Mouse (Mus musculus): Measurements from ENCODE around the gene Vav3. TPM values are rescaled to one million over a fixed set of nuclear protein-coding genes. Genes with fewer than 3 reads are reported as not detected.

Gene Vav3
- polyA plus RNA-seq, 1 experiment from 2014 or later: 18.9 TPM

- no peak overlapping the region for H3K4me3 ChIP-seq (ENCODE audit: low read length)
- H3K36me3 ChIP-seq (ENCODE audit: control insufficient read depth, insufficient read depth, low read length): no peaks in the 10 kb centered on the region
- ATAC-seq: no peak
- no peaks in the 10 kb centered on the region for H3K27me3 ChIP-seq (replicated peaks; ENCODE audit: control insufficient read depth, insufficient read depth, low read length)
- H3K27ac ChIP-seq (ENCODE audit: low read length): no peak overlapping the region
- no peak overlapping the region for H3K9ac ChIP-seq (ENCODE audit: low read depth, low read length)
- H3K4me2 ChIP-seq (ENCODE audit: low read depth, low read length): no peak overlapping the region
- WGBS: 85% methylated on average over 1 of the region's 1 CpGs
- H3K4me1 ChIP-seq (ENCODE audit: control insufficient read depth, insufficient read depth, low read length): peaks cover 8% of the 10 kb centered on the region; the same call in 1 of the 2 replicates
- no peaks in the 10 kb centered on the region for H3K9me3 ChIP-seq (ENCODE audit: control insufficient read depth, low read length)
Measured at GRCm38 (mm10) chr3:109571483-109571882, 231.0 kb downstream of the Vav3 start.

GRCm38 (mm10) chr3:109572871-109573270, 232.4 kb downstream of the Vav3 start:
- Histone ChIP-seq H3K4me3 (ENCODE audit: low read length) (no peak overlapping the region), H3K9me3 (ENCODE audit: control insufficient read depth, low read length) (no peaks in the 10 kb centered on the region), H3K27me3 (replicated peaks; ENCODE audit: control insufficient read depth, insufficient read depth, low read length) (no peaks in the 10 kb centered on the region), H3K27ac (ENCODE audit: low read length) (peak overlapping the region; percentile 81), H3K9ac (ENCODE audit: low read depth, low read length) (peak overlapping the region; percentile 40; the same call in 1 of the 2 replicates), H3K4me1 (ENCODE audit: control insufficient read depth, insufficient read depth, low read length) (peaks cover 8% of the 10 kb centered on the region; the same call in 1 of the 2 replicates), H3K4me2 (ENCODE audit: low read depth, low read length) (no peak overlapping the region), H3K36me3 (ENCODE audit: control insufficient read depth, insufficient read depth, low read length) (no peaks in the 10 kb centered on the region)
- ATAC-seq: peak; percentile 89
- 22% methylated on average over 3 of the region's 3 CpGs for WGBS

- peaks cover 6% of the 10 kb centered on the region for H3K4me1 ChIP-seq (ENCODE audit: control insufficient read depth, insufficient read depth, low read length)
- H3K36me3 ChIP-seq (ENCODE audit: control insufficient read depth, insufficient read depth, low read length): no peaks in the 10 kb centered on the region
- no peaks in the 10 kb centered on the region for H3K9me3 ChIP-seq (ENCODE audit: control insufficient read depth, low read length)
- peak; percentile 42 for ATAC-seq
- 46% methylated on average over 10 of the region's 10 CpGs for WGBS
- peak overlapping the region; percentile 37 for H3K4me3 ChIP-seq (ENCODE audit: low read length)
- H3K4me2 ChIP-seq (ENCODE audit: low read depth, low read length): peak overlapping the region; percentile 37; the same call in 1 of the 2 replicates
- no peaks in the 10 kb centered on the region for H3K27me3 ChIP-seq (replicated peaks; ENCODE audit: control insufficient read depth, insufficient read depth, low read length)
- peak overlapping the region; percentile 39; the same call in 1 of the 2 replicates for H3K9ac ChIP-seq (ENCODE audit: low read depth, low read length)
- H3K27ac ChIP-seq (ENCODE audit: low read length): peak overlapping the region; percentile 55
Measured at GRCm38 (mm10) chr3:109573549-109574146, 233.2 kb downstream of the Vav3 start.

- peak overlapping the region; percentile 39; the same call in 1 of the 2 replicates for H3K9ac ChIP-seq (ENCODE audit: low read depth, low read length)
- peak overlapping the region; percentile 37 for H3K4me2 ChIP-seq (ENCODE audit: low read depth, low read length)
- WGBS: 52% methylated on average over 6 of the region's 6 CpGs
- no peaks in the 10 kb centered on the region for H3K9me3 ChIP-seq (ENCODE audit: control insufficient read depth, low read length)
- no peak for ATAC-seq
- peak overlapping the region; percentile 37 for H3K4me3 ChIP-seq (ENCODE audit: low read length)
- peak overlapping the region; percentile 55 for H3K27ac ChIP-seq (ENCODE audit: low read length)
- peaks cover 9% of the 10 kb centered on the region; the same call in 1 of the 2 replicates for H3K4me1 ChIP-seq (ENCODE audit: control insufficient read depth, insufficient read depth, low read length)
- H3K36me3 ChIP-seq (ENCODE audit: control insufficient read depth, insufficient read depth, low read length): no peaks in the 10 kb centered on the region
- no peaks in the 10 kb centered on the region for H3K27me3 ChIP-seq (replicated peaks; ENCODE audit: control insufficient read depth, insufficient read depth, low read length)
Measured at GRCm38 (mm10) chr3:109574161-109574560, 233.7 kb downstream of the Vav3 start.

- Histone ChIP-seq H3K36me3 (ENCODE audit: control insufficient read depth, insufficient read depth, low read length) (no peaks in the 10 kb centered on the region), H3K4me1 (ENCODE audit: control insufficient read depth, insufficient read depth, low read length) (peaks cover 6% of the 10 kb centered on the region; the same call in 1 of the 2 replicates), H3K27me3 (replicated peaks; ENCODE audit: control insufficient read depth, insufficient read depth, low read length) (no peaks in the 10 kb centered on the region), H3K9ac (ENCODE audit: low read depth, low read length) (no peak overlapping the region), H3K27ac (ENCODE audit: low read length) (peak overlapping the region; percentile 31), H3K4me2 (ENCODE audit: low read depth, low read length) (0 out of 2 replicates have a peak overlapping the region, but pooled peaks have one; percentile 23), H3K9me3 (ENCODE audit: control insufficient read depth, low read length) (no peaks in the 10 kb centered on the region), H3K4me3 (ENCODE audit: low read length) (no peak overlapping the region)
- WGBS: 55% methylated on average over 3 of the region's 3 CpGs
- peak; percentile 92 for ATAC-seq
Measured at GRCm38 (mm10) chr3:109578347-109578746, 237.9 kb downstream of the Vav3 start.

- ATAC-seq: peak; percentile 63
- peak overlapping the region; percentile 28; the same call in 1 of the 2 replicates for H3K27ac ChIP-seq (ENCODE audit: low read length)
Measured at GRCm38 (mm10) chr3:109578983-109579382, 238.5 kb downstream of the Vav3 start.

GRCm38 (mm10) chr3:109585946-109586345, 245.5 kb downstream of the Vav3 start:
- no peak overlapping the region for H3K27ac ChIP-seq (ENCODE audit: low read length)
- H3K9me3 ChIP-seq (ENCODE audit: control insufficient read depth, low read length): no peaks in the 10 kb centered on the region
- no peak overlapping the region for H3K4me2 ChIP-seq (ENCODE audit: low read depth, low read length)
- no peaks in the 10 kb centered on the region for H3K4me1 ChIP-seq (ENCODE audit: control insufficient read depth, insufficient read depth, low read length)
- H3K36me3 ChIP-seq (ENCODE audit: control insufficient read depth, insufficient read depth, low read length): no peaks in the 10 kb centered on the region
- no peak for ATAC-seq
- no peaks in the 10 kb centered on the region for H3K27me3 ChIP-seq (replicated peaks; ENCODE audit: control insufficient read depth, insufficient read depth, low read length)
- no peak overlapping the region for H3K9ac ChIP-seq (ENCODE audit: low read depth, low read length)
- no peak overlapping the region for H3K4me3 ChIP-seq (ENCODE audit: low read length)

More at GRCm38 (mm10) chr3:109578983-109579382, 238.5 kb downstream of the Vav3 start:
- no peak overlapping the region for H3K9ac ChIP-seq (ENCODE audit: low read depth, low read length)
- 24% methylated on average over 7 of the region's 7 CpGs for WGBS
- H3K27me3 ChIP-seq (replicated peaks; ENCODE audit: control insufficient read depth, insufficient read depth, low read length): no peaks in the 10 kb centered on the region
- H3K4me3 ChIP-seq (ENCODE audit: low read length): no peak overlapping the region
- H3K4me1 ChIP-seq (ENCODE audit: control insufficient read depth, insufficient read depth, low read length): peaks cover 6% of the 10 kb centered on the region; the same call in 1 of the 2 replicates
- H3K36me3 ChIP-seq (ENCODE audit: control insufficient read depth, insufficient read depth, low read length): no peaks in the 10 kb centered on the region
- H3K4me2 ChIP-seq (ENCODE audit: low read depth, low read length): no peak overlapping the region
- H3K9me3 ChIP-seq (ENCODE audit: control insufficient read depth, low read length): no peaks in the 10 kb centered on the region

- WGBS: 83% methylated on average over 6 of the region's 6 CpGs
- Histone ChIP-seq H3K9ac (ENCODE audit: low read depth, low read length) (no peak overlapping the region), H3K9me3 (ENCODE audit: control insufficient read depth, low read length) (no peaks in the 10 kb centered on the region), H3K4me3 (ENCODE audit: low read length) (no peak overlapping the region), H3K27me3 (replicated peaks; ENCODE audit: control insufficient read depth, insufficient read depth, low read length) (no peaks in the 10 kb centered on the region), H3K4me2 (ENCODE audit: low read depth, low read length) (no peak overlapping the region), H3K27ac (ENCODE audit: low read length) (no peak overlapping the region), H3K4me1 (ENCODE audit: control insufficient read depth, insufficient read depth, low read length) (no peaks in the 10 kb centered on the region), H3K36me3 (ENCODE audit: control insufficient read depth, insufficient read depth, low read length) (no peaks in the 10 kb centered on the region)
- ATAC-seq: no peak
Measured at GRCm38 (mm10) chr3:109592970-109593369, 252.5 kb downstream of the Vav3 start.

GRCm38 (mm10) chr3:109596084-109596483, 255.6 kb downstream of the Vav3 start:
- Histone ChIP-seq H3K9me3 (ENCODE audit: control insufficient read depth, low read length) (no peaks in the 10 kb centered on the region), H3K4me2 (ENCODE audit: low read depth, low read length) (no peak overlapping the region), H3K4me1 (ENCODE audit: control insufficient read depth, insufficient read depth, low read length) (no peaks in the 10 kb centered on the region), H3K27ac (ENCODE audit: low read length) (peak overlapping the region; percentile 11), H3K36me3 (ENCODE audit: control insufficient read depth, insufficient read depth, low read length) (no peaks in the 10 kb centered on the region), H3K9ac (ENCODE audit: low read depth, low read length) (no peak overlapping the region), H3K27me3 (replicated peaks; ENCODE audit: control insufficient read depth, insufficient read depth, low read length) (no peaks in the 10 kb centered on the region), H3K4me3 (ENCODE audit: low read length) (no peak overlapping the region)
- WGBS: 67% methylated on average over 3 of the region's 3 CpGs
- peak; percentile 84 for ATAC-seq
